Mouse (Mus musculus): ENCODE measurements around the gene Gm21411. TPM values are rescaled to one million over a fixed set of nuclear protein-coding genes. Genes with fewer than 3 reads are reported as not detected.

The Gm21411 gene
- polyA plus RNA-seq, 1 experiment from 2014 or later, result not detected

Other genes starting within 250 kb of the Gm21411 start
- 0.52 TPM in 1 of 2 replicates, not detected in the other for gene Zfp989, start 62.4 kb upstream of the Gm21411 start, polyA plus RNA-seq (2014; fragmentation: Nextera tagmentation; extraction: Ambion mirVana)
- gene Rex2, start 112.3 kb upstream of the Gm21411 start, polyA plus RNA-seq (2014; fragmentation: Nextera tagmentation; extraction: Ambion mirVana), result not detected in 2 replicates
- gene Zfp991, start 222.4 kb upstream of the Gm21411 start, polyA plus RNA-seq (2014; fragmentation: Nextera tagmentation; extraction: Ambion mirVana), result 9.3 TPM in 2 replicates

Data from stomach, embryonic 14.5 days (tissue).